Mouse (Mus musculus) central nervous system, embryonic 18 days (tissue): Measurements from ENCODE around the gene Gm5475. TPM values are rescaled to one million over a fixed set of nuclear protein-coding genes. Genes with fewer than 3 reads are reported as not detected.

ENCODE experiments used
- polyA plus RNA-seq: library from polyadenylated mRNA; depleted of rRNA; stranded (reverse); fragments of >200 nt; gene quantifications from 2 replicates; pipeline ENCODE4 v1.2.3, GENCODE M21; 2012; rRNA removed

Gene Gm5475
- 0.03 TPM in 1 of 2 replicates, not detected in the other for polyA plus RNA-seq

DNA sequence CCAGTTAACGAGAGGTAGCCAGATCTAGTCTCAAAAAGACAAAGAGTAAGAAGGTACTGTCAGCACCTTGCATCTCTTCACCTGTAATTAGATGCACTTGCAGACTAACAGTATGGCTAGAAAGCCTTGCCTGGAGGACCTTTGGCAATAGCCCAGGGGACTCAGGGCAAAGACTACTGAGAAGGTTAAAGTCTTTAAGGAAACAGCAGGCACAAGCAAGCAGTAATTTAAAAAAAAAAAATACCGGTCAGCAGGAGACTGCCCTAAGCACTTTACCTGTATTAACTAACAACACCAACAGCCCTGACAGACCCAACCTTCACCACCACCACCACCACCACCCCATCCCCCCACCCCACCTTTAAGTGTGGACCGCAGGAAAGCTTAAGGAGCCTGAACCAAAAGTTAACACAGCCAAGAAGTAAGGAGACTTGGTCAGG is at the start of gene Gm5475:
Gene Gm5475 (plus strand): TSS at position 390 of the 440 bp plus-strand sequence.

GRCm38 (mm10) chr15:100424396-100425122 is 2.6 kb downstream of the Gm5475 start, which contains the start of gene Slc11a2:
TSS of gene Slc11a2 (minus strand) at chr15:100425072.

DNA sequence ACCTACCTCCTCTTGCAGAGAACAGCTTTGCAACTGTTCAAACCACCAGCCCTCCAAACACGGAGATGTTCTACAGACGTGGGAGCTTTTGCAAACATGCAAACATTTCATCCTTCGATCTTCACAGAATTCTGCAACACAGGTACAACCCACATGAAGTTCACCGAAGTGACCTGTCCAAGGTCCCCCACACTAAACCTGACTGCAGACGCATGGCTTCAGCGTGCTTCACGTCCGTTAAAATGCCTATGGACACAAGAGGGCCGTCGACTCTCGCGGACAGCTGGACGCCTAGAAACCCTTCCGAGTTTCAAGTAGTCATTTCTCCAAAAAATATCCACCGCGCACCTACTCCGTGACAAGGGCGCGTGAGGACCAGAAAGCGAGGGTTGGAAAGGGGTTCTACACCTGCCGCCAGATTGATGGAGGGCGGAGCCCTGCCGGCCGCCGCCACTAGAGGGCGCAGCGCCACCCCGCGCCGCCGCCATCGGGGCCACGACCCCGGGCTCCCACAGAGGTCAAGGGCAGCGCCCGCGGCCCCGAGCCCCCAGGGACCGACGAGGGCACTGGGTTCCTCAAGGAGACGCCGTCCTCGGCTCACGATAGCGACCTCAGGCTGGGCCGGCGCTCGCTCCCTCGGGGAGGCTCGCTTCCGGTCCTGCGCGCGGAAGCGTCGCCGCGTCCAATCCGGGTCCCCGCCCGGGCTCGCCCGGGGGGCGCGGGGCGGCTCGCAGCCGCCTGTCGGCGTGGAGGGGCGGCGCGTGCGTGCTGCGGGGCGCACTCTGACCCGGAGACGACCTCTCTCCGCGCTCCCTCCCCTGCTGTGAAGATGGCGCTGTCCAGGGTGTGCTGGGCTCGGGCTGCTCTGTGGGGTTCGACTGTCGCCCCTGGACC is 46.6 kb downstream of the Gm5475 start, which contains the start of gene Letmd1:
Gene Letmd1 (plus strand): TSS at position 729 of the 894 bp plus-strand sequence.

Other genes with a start within 250 kb of the Gm5475 start
- gene Atf1, start 194.3 kb upstream of the Gm5475 start, polyA plus RNA-seq: 11.9 and 12.7 TPM in 2 replicates
- not detected in 2 replicates for gene Tmprss12, start 141.3 kb upstream of the Gm5475 start, polyA plus RNA-seq
- gene Mettl7a1, start 118.0 kb upstream of the Gm5475 start, polyA plus RNA-seq: 10.0 and 10.4 TPM in 2 replicates
- 0.05 and 0.09 TPM in 2 replicates for gene Mettl7a3, start 87.2 kb upstream of the Gm5475 start, polyA plus RNA-seq
- not detected in 2 replicates for gene Methig1, start 69.0 kb upstream of the Gm5475 start, polyA plus RNA-seq
- not detected in 2 replicates for gene Mettl7a2, start 68.9 kb upstream of the Gm5475 start, polyA plus RNA-seq
- not detected in 2 replicates for gene Higd1c, start 57.6 kb upstream of the Gm5475 start, polyA plus RNA-seq
- gene Slc11a2, start 2.9 kb downstream of the Gm5475 start, polyA plus RNA-seq: 43.8 and 44.8 TPM in 2 replicates
- 82.2 and 85.7 TPM in 2 replicates for gene Letmd1, start 46.9 kb downstream of the Gm5475 start, polyA plus RNA-seq
- gene Csrnp2, start 73.3 kb downstream of the Gm5475 start, polyA plus RNA-seq: 36.0 and 37.7 TPM in 2 replicates
- 26.2 and 26.5 TPM in 2 replicates for gene Tfcp2, start 129.9 kb downstream of the Gm5475 start, polyA plus RNA-seq
- gene Pou6f1, start 177.8 kb downstream of the Gm5475 start, polyA plus RNA-seq: 69.9 and 81.7 TPM in 2 replicates
- gene Dazap2, start 193.2 kb downstream of the Gm5475 start, polyA plus RNA-seq: 114 and 118 TPM in 2 replicates
- gene Smagp, start 214.8 kb downstream of the Gm5475 start, polyA plus RNA-seq: 3.6 and 4.2 TPM in 2 replicates
- 0.82 and 1.2 TPM in 2 replicates for gene Bin2, start 247.4 kb downstream of the Gm5475 start, polyA plus RNA-seq